Mouse (Mus musculus): ENCODE measurements around the gene Ccdc126. TPM values are rescaled to one million over a fixed set of nuclear protein-coding genes. Genes with fewer than 3 reads are reported as not detected.
"Not testable (repeated sequence)": the region's sequence is repeated elsewhere in the genome, so short reads cannot be mapped to it uniquely, and the experiment has no call there.

Ccdc126 gene
- 10 to 100 TPM in 2 of 3 experiments, 1 to 10 TPM in 1; 5.9 to 17.6 (median 15.4) TPM for polyA plus RNA-seq (2017; shearing (Covaris generic))

DNA sequence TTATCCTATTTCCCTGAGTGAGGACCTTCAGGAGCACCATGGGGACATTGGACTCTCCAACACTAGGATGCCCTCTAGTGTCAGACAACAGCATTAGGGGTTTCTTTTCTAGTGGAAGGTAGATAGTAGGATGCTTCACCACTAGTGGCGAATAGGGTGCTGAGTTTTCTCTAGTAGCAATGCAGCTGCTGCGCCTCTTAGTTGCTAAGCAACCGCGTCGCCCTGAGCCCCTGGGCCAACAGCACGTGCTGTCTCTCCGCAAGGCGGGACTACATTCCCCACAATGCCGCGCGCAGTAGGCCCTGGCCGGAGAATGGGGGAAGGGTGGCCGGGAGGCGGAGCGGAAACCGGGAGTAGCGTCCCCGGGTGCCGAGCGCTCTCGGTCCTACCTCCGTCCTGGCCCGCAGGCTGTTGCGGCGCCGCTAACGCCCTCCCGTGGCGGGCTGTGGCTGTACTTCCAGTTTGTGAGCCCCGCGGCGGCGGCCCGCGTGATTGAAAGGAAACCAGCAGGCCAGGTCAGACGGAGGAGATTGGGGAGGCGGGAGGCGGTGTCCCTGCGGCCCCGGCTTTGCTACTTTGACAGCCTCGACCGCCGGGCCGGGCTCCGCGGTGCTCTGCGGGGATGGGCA lies at the start of gene Ccdc126:
TSS of gene Ccdc126 (plus strand) at position 309 of the 629 bp plus-strand sequence.
- ATAC-seq: peak; percentile 96

DNA sequence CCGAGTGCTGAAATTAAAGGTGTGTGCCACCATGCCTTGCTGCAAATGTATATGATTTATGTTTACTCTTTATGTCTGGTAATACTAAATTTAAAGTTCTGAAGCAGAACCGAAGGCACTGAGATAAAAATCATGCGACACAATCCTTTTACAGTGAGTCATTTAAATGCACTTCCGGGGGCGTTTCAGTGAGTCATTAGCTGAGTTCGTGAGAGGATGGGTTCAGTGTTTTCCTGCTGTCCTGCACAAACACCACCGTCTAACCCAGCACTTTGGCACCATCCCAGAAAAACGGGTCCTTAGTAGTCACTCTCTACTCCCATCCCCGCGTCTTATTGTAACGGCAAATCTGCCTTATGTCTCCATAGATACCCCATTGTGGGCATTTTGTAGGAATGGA lies 49.2 kb upstream of the Ccdc126 start:
- ATAC-seq: no peak

DNA sequence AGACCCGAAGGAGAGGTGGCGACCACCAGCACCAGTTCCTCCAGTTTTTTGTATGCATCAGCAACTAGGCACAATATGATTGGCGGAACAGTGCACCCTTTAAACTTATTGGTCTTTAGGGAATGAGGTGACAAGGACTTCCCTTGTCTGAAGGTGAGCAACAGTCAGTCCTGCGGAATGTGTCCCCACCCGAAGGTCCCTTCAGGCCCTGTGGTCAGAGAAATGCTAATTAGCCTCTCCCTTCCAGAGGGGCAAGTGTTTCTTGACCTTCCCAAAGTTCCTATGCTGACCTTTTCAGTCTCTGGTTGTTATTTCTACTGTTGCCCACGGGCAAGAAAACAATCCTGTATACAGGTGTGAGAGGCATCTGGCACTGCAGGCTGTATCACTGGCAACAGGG lies 47.3 kb upstream of the Ccdc126 start:
- no peak for ATAC-seq

DNA sequence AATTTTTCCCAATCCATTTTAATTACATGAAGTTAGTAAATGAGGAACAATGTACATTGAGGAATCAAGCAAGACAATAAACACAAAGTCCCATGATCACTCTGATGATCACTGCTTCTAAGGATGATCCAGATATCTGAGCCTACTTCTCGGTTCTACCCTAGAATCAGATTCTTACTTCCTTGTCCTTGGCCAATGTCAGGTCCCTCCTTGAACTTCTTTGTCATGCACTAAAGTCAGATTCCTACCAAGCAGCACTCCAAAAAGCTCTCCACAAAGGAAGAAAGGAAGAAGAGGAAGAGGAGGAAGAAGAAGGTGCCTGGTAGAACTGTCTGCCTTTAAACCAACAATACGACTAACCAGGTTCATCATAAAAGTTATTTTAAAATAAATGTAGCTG lies 46.2 kb upstream of the Ccdc126 start:
- ATAC-seq: no peak

DNA sequence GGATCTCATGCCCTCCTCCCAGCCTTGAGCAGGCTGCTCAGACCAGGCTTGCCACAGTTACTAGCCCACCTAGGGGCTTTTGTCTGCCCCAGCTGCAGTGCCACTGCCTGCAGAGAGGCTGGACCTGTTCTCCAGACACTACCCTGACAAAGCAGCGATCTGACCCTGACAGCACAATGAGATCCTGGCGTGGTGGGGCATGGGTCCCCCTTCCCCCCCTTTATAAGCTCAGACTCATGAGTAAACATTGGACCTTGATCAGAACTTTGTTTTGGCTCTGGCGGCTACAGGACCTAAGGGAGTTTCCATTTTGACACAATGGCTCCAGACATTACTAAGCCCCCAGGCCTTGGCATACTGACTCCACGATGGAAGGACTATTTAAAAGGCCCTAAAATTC lies 45.1 kb upstream of the Ccdc126 start:
- no peak for ATAC-seq

DNA sequence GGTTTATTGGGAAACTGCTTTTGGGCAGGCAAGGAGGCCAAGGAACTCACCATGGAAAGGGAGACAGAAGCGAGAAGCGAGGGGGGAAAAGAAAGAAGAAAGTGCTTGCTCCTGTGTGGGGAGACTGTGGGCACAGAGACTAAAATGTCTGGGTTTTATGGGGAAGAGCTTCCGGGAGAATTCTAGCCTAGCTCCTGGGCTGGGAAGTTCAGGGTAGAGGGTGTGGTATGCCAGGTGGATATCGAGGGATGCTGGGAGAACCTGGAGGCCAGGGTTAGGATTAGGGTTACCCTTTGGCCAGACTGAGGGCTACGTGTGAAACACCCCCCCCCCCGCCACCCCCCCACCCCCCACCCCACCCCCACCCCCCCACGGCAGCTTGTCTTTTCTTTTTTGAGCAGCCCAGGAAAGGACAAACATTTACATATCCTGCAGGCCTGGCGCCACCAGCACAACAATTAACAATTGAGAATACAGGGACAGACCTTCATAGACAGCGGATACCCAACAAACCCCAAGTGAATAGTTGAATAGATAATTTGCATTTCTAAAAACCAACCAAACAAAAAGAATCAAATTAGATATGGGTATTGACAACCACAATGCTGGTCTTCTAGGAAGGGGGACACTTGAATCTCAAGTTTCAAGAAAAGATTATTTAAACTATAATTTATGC lies 44.5 kb upstream of the Ccdc126 start:
- no peak for ATAC-seq

DNA sequence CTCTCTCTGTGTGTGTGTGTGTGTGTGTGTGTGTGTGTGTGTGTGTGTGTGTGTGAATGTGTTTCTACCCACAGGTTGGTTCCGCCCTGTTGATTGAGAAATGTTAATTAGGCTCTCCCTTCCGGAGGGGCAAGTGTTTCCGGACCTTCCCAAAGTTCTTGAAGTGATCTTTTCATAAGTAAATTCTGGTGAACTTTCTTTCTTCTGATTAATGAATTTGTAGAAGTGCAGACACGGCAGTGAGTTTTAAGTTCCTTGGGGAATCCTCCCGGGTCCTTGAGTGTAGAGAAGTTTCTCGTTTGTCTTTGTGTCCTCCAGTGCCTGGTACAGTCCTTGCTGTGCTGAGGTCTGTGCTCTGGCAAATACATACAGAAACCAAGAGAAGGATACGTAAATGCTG lies 43.8 kb upstream of the Ccdc126 start:
- no peak for ATAC-seq

DNA sequence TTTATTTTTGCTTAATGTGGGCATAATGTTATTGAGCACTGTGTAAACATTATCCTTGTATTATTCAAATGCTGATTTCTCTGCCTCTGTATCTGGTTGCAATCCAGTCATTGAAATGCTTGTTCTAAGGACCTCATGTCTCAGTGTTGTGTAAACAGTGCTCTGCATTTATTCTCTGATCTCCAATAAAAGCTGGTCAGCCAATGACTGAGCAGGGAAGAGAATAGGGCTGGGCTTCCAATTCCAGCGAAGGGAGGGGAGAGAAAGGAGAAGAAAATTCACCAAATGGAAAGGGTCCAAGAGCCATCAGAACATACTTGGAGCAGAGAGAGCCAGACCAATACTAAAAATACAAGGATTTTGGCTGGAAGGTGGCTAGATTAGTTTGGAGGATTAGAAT lies 38.1 kb upstream of the Ccdc126 start:
- no peak for ATAC-seq

DNA sequence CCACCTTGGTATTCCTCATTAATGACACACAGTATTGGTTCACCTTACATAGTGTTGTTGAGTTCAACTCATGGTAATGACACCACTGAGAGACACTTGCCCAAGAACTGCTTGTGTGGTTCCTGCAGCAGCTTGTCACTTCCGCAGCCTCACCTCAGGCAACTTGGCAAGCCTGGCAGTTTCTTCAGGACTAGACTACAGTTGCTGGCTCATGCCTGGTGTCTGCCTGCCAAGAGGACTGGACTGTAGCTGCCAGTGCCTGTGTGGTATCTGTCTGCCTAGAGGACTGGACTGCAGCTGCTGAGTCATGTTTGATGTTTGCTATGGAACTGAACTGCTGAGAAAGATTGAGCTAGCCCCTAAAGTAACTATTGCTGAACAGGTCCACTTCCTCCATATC lies 37.0 kb upstream of the Ccdc126 start:
- no peak for ATAC-seq

DNA sequence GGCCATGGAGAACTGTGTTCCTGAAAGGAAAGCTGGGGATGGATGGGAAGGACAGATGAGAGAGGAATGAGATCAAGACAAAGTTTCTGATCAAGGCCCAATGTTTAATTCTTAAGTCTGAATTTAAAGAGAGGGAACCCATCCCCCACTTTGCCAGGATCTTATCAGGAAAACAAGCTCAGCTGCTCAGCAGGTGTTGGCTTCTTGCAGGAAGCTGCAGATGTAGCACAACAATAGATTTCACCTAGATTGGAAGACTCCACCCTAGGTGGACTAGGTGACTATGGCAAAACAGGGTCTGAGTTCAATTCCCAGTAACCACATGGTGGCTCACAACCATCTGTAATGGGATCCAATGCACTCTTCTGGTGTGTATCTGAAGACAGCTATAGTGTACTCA lies 20.8 kb upstream of the Ccdc126 start:
- no peak for ATAC-seq

DNA sequence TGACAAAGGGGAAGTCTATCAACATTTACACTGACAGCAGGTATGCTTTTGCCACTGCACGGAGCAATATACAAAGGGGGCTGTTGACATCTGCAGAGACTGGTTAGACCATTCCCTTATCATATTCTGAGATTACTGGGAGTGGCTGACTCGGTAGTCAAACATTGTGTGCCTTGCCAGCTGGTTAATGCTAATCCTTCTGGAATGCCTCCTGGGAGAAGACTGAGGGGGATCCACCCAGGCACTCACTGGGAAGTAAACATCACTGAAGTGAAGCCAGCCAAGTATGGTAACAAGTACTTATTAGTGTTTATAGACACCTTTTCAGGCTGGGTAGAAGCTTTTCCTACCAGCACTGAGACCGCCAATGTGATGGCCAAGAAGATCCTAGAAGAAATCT lies 4.3 kb upstream of the Ccdc126 start:
- ATAC-seq: not testable (repeated sequence)

DNA sequence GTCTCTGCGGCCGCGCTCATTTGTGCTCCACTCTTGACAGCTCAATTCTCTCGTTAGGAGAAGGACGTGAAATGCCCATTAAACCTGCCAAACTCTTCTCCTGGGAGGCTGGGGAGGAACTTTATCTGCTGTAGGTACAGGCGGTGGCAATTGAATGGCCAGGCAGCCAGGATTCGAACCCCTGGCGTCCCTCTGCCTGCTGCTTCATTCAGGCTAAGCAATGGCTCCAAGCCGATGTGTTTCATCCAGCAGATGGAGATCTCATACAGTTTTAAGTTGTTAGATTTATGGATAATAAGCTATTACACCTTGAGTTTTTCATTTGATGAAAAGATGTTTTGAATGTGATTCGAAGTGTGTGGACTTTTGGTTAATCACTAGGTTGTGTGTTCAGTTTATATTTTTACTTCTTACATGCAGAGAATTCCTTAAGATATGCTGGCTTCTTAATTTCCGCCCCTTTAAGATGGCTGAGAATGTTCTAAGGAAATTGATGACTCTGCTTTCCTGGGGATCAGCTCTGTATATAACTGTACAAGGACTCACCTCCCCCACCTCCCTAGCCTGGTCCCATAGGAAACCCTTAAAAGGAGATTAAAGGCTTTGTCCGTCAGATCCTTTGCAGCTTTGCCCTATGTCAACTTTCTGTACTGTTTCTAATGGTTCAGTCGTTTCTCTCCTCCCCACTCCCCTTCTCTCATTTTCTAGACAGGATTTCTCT lies 681 bp downstream of the Ccdc126 start:
- no peak for ATAC-seq

DNA sequence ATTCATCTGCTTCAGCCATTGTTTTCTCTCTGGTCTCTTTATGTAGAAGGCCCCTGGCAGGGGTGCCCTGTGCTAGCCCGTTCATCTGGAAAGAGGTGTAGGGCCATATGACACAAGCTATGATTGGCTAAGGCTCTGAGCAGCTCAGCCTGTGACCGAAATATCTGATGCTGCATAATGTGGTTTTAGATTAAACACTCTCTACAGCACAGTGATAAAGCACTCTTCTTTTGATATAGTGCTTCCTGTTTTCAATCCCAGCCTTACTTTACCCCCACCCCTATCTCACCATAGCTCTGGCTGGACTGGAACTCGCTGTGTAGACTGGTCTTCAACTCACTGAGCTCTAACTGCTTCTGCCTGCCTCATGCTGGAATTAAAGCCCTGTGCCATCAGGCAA lies 2.3 kb downstream of the Ccdc126 start:
- ATAC-seq: peak; percentile 20

DNA sequence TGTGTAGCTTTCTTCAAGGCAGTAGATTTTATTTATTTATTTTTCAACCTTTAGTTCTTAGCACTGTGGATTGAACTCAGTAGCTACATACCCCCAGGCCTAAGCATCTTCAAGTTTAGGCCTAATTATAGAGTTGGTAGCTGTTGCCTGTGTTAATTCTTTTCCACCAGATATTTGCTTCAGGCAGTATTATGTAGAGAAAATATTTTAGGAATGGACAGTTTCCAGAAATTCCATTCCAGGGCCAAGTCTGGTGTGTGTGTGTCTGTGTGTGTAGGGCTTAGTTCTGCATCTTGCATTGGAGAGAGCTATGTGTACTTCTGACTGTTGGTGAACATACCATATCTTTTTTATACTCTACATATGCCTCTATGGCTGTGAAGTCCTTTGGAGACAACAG lies 3.0 kb downstream of the Ccdc126 start:
- ATAC-seq: no peak

DNA sequence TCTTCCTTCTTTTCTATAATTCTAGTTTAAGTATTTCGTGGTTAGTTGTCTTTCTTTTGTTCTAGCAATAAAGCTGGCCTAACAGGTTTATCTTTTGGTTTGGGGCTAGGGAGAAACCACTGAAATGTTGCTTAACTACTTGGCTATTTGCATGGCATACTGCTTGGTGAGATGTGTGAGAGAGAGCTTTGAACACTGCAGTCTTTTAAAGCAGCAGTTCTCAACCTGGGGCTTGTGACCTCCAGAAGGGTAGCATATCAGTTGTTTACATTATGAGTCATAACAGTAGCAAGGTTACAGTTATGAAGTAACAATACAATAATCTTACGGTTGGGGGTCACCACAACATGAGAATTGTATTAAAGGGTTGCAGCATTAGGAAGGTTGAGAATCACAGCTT lies 3.9 kb downstream of the Ccdc126 start:
- no peak for ATAC-seq

DNA sequence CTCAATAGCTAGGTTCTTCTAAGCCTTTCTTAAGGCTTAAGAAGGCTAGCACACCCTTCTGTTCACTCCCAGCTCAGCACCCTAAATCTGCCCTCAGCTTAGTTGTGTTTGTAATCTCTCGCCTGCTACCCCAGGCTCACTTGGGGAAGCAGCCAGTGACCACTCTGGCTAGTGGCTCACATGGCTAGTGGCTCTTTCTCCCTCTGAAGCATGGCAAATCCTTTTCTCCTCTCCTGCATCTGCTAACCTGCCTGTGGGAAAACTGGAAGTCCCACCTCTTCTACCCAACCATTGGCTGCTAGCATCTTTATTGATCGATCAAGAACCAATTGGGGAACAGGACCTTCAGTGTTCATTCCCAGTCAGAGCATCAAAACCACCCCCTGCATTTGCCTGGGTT lies 5.5 kb downstream of the Ccdc126 start:
- no peak for ATAC-seq

DNA sequence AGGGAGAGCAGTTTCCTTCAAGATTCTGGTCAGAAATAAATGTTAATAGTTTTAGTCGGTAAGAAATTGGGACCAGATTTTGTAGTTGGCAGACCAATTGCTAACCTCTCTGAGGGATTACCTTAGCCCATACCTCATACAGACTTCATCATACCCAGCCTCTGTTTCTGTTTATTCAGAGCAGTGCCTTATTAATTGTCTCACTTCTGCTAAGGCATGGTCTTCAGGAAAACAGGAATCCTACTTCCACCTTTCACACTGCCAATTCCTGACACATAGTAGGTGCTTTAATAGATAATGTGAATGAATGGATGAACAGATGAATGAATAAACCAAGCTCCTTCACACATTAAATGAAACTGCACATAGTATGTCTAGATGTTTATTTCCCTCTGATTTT lies 6.2 kb downstream of the Ccdc126 start:
- ATAC-seq: no peak

DNA sequence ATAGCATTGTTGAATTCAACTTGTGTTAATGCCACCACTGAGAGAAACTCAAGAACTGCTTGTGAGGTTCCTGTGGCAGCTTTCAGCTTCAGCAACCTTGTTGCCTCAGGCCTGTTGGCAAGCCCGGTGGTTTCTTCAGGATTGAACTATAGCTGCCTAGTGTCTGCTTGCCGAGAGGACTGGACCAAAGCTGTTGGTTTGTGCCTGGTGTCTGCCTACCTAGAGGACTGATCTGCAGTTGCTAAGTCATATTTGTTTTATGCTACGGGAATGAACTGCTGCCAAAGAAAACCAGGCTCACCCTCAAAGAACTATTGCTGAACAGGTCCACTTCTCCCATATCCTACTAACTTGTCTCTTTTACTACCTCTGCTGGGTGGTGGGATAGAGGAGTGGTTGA lies 7.8 kb downstream of the Ccdc126 start:
- ATAC-seq: no peak

DNA sequence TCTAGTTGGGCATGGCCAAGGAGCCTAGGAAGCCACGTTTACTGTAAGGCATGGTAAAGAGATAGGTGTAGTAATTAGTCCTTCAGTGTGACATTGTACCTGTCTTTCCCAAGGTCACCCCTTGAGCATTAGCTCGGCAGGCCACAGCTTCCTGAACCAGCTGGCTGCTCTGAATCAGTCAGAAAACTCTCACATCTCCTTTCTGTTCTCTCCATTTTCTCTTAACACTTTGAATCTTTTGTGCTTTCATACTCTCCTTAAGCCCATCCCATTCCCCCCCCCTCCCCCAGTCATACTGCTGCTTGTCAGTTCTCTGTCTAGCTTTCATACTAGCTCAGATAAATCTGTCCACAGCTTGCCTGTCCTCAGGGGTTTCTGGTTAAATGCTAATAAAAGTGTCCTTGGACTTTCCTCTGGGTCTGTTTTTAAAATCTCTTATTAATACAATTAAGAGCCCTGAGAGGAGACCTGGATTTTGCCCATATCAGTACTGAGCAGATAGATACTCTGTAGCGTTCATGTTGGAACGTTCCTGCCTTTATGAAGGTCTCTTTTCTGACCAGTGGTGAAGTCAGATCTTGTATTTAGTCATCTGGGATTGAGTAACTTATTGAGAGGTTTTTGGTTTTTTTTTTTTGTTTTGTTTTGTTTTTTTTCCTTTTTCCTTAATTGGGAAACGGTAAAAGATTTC lies 12.4 kb downstream of the Ccdc126 start:
- no peak for ATAC-seq

DNA sequence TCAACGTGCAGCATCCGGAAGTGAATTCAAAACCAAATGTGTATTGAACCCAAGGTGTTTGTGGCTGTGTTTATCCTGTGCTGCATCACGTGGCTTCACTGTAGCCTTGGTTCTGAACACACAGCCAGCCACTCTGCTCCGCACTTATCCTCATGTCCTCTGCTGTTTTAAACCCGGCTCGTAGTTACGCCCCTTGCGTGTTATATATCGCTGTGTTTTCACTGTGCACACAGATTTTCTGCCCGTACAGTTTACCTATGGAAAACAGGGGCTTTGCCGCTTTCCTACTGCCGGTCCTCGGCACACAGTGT lies 12.9 kb downstream of the Ccdc126 start:
- ATAC-seq: no peak

DNA sequence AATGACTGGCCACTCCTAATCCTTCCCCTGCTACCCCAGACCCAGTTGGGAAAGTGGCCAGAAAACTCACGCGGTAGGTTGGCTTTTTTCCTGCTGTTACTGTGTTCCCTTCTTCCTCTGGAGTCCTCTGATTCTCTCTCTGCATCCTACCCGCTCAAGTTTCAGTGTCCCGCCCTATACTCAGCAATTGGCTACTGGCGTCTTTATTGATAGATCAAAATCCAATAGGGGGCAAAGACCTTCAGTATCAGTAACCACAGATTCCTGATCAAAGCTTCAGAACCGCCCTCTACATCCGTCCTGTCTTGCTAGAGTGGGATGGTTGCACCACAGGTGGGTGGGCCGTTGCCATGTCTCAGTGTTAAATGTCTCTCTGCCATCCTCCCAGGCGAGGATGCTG lies 19.5 kb downstream of the Ccdc126 start:
- ATAC-seq: peak; percentile 60

DNA sequence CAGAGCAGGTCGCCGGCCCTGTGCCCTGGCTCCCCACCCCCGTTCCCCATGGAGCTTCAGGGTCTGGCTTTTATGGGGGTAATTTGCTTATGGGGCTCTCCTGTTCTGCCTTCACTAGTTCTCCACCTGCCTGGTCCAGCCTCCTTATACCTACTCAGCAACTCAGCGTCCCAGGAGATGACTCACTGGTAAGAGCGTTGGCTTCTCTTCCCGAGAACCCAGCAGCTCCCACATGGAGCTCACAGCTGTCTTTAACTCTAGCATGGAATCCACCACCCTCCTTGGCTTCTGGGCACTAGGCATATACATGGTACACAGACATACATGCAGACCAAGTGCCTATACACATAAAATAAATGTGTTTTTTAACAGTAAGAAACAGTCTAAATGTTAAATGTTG lies 20.1 kb downstream of the Ccdc126 start:
- ATAC-seq: no peak

DNA sequence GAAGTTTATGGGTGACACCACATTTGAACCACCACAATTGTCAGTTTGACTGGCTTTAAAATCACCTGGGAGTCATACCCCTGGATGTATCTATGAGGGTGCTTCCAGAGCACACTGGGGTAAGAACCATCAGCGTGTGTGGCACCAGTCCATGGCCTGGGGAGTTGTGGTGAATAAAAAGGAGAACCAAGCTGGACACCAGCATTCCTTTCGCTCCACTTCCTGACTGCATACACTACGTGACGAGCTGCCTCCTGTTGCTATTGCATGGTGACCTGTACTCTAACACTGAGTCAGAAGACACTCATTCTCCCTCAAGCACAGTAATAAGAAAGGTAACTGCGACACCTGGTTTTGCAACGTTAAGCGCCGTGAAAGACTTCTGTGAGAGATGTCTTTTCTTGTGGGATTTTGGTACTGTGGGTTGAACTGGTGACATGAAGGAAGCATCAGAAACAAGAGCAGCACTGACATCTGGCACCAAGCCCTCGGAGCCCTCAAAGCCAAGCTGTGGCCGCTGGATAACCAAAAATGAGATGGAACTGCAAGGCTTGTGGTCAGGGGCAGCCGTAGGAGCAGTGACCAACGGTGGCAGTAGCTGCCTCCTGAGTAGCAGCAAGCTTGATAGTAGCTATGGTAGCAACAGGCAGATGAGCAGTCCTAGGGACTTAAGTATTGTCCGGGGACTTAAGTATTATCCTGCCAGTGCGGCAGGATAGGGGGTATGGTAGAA lies 24.8 kb downstream of the Ccdc126 start:
- no peak for ATAC-seq

Data from inflammation-experienced regulatory T-cells, adult 6 months (primary cell).